Mouse (Mus musculus) naive thymus-derived CD4-positive, alpha-beta T cell, adult 2 months (primary cell): ENCODE results near the gene Ccdc54.

Source experiments
- DNase-seq: peaks from one replicate; pipeline ENCODE4 v3.0.0-alpha.2; 2011; ENCODE audit warnings: low read depth

Gene Ccdc54

GRCm38 (mm10) chr16:50591054-50591453, at the start of gene Ccdc54:
Gene Ccdc54 (minus strand): TSS chr16:50591154.
- DNase-seq: no peak

GRCm38 (mm10) chr16:50632585-50632984, 41.6 kb upstream of the Ccdc54 start:
- DNase-seq: peak; percentile 8

- no peak for DNase-seq
These were observed 24.6 kb upstream of the Ccdc54 start for GRCm38 (mm10) chr16:50615569-50615968.

- no peak for DNase-seq
These were observed 22.0 kb upstream of the Ccdc54 start for GRCm38 (mm10) chr16:50612944-50613343.

GRCm38 (mm10) chr16:50610580-50610979, 19.6 kb upstream of the Ccdc54 start:
- no peak for DNase-seq

GRCm38 (mm10) chr16:50607776-50608562, 17.0 kb upstream of the Ccdc54 start:
- no peak for DNase-seq

- DNase-seq: no peak
These were observed 13.9 kb upstream of the Ccdc54 start for GRCm38 (mm10) chr16:50604826-50605225.

GRCm38 (mm10) chr16:50601947-50602346, 11.0 kb upstream of the Ccdc54 start:
- DNase-seq: no peak

GRCm38 (mm10) chr16:50600665-50601064, 9.7 kb upstream of the Ccdc54 start:
- no peak for DNase-seq

GRCm38 (mm10) chr16:50596679-50597078, 5.7 kb upstream of the Ccdc54 start:
- no peak for DNase-seq

- DNase-seq: no peak
These were observed 5.2 kb upstream of the Ccdc54 start for GRCm38 (mm10) chr16:50596171-50596570.

- DNase-seq: no peak
These were observed 3.9 kb upstream of the Ccdc54 start for GRCm38 (mm10) chr16:50594876-50595275.

GRCm38 (mm10) chr16:50593361-50593760, 2.4 kb upstream of the Ccdc54 start:
- no peak for DNase-seq

- DNase-seq: no peak
These were observed 1.3 kb downstream of the Ccdc54 start for GRCm38 (mm10) chr16:50589574-50590151.

GRCm38 (mm10) chr16:50588191-50588590, 2.8 kb downstream of the Ccdc54 start:
- no peak for DNase-seq

GRCm38 (mm10) chr16:50587139-50587538, 3.8 kb downstream of the Ccdc54 start:
- no peak for DNase-seq

GRCm38 (mm10) chr16:50578361-50578760, 12.6 kb downstream of the Ccdc54 start:
- DNase-seq: no peak

GRCm38 (mm10) chr16:50572557-50572956, 18.4 kb downstream of the Ccdc54 start:
- DNase-seq: no peak

GRCm38 (mm10) chr16:50559163-50559771, 31.7 kb downstream of the Ccdc54 start:
- DNase-seq: no peak

GRCm38 (mm10) chr16:50553828-50554227, 37.1 kb downstream of the Ccdc54 start:
- no peak for DNase-seq

GRCm38 (mm10) chr16:50551871-50552528, 39.0 kb downstream of the Ccdc54 start:
- DNase-seq: no peak

- no peak for DNase-seq
These were observed 40.0 kb downstream of the Ccdc54 start for GRCm38 (mm10) chr16:50550927-50551326.
